Mouse (Mus musculus) lung, postnatal 0 days (tissue): Measurements from ENCODE around the gene Tenm3. TPM values are rescaled to one million over a fixed set of nuclear protein-coding genes. Genes with fewer than 3 reads are reported as not detected.

Experiments
- ATAC-seq: fragments of 200-750 bp; cut with Nextera tagmentation; 2 replicates; pipeline ENCODE4 v1.8.0; 2017; ENCODE audit warnings: moderate library complexity
- DNase-seq: peaks from one replicate; pipeline ENCODE4 v3.0.0-alpha.2; 2016; ENCODE audit warnings: low spot score
- H3K27ac ChIP-seq: fragments of 300-500 bp; sonication (generic); 2 replicates; pipeline ENCODE4 v1.5.1; 2014; ENCODE audit warnings: antibody characterized with exemption, mild to moderate bottlenecking, low read length, mixed read lengths
- H3K27me3 ChIP-seq: fragments of 300-500 bp; sonication (generic); replicated peaks from 2 replicates; pipeline ENCODE4 v1.6.1; 2014; ENCODE audit warnings: low read length, mixed read lengths; ENCODE audit not compliant: insufficient read depth
- H3K36me3 ChIP-seq: fragments of 300-500 bp; sonication (generic); 2 replicates; pipeline ENCODE4 v1.6.1; 2014; ENCODE audit warnings: low read length, mixed read lengths; ENCODE audit not compliant: insufficient read depth
- H3K4me1 ChIP-seq: fragments of 300-500 bp; sonication (generic); 2 replicates; pipeline ENCODE4 v1.6.1; 2014; ENCODE audit warnings: antibody characterized with exemption, low read depth, low read length, mixed read lengths; ENCODE audit not compliant: insufficient read depth
- H3K4me2 ChIP-seq: fragments of 300-500 bp; sonication (generic); replicated peaks from 2 replicates; pipeline ENCODE4 v1.6.1; 2014; ENCODE audit warnings: low read depth, mild to moderate bottlenecking, low read length, moderate library complexity, mixed read lengths
- H3K4me3 ChIP-seq: fragments of 300-500 bp; sonication (generic); 2 replicates; pipeline ENCODE4 v1.5.1; 2014; ENCODE audit warnings: low read depth, low read length
- H3K9ac ChIP-seq: fragments of 300-500 bp; sonication (generic); replicated peaks from 2 replicates; pipeline ENCODE4 v1.6.1; 2014; ENCODE audit warnings: low read depth, mild to moderate bottlenecking
- H3K9me3 ChIP-seq: fragments of 300-500 bp; sonication (generic); 2 replicates; pipeline ENCODE4 v1.6.1; 2016; ENCODE audit warnings: low read length, mixed read lengths
- CTCF ChIP-seq: IDR thresholded peaks from 2 replicates; pipeline ENCODE4 v1.5.1; 2016; ENCODE audit warnings: antibody characterized with exemption, mild to moderate bottlenecking
- EP300 ChIP-seq: IDR thresholded peaks from 2 replicates; pipeline ENCODE4 v1.6.1; 2016; ENCODE audit warnings: antibody characterized with exemption, mild to moderate bottlenecking, control low read depth
- WGBS: fragments of 180-500 bp; shearing (Covaris S2); extraction: QIAGEN DNeasy Blood & Tissue Kit; methylation state at CpG from one replicate; pipeline ENCODE4 v1.1.7; 2014; 5-methylcytosine and 5-hydroxymethylcytosine counted together
- polyA plus RNA-seq: library from polyadenylated mRNA; unstranded; fragments of >200 nt; fragmentation: Nextera tagmentation; extraction: Ambion mirVana; gene quantifications from 2 replicates; pipeline ENCODE4 v1.2.1, GENCODE M21; 2015

Gene Tenm3
- polyA plus RNA-seq, 1 experiment from 2014 or later: 0.78 TPM

- Histone ChIP-seq H3K27ac (no peak overlapping the region), H3K27me3 (peaks cover 11% of the 10 kb centered on the region), H3K4me2 (peak overlapping the region; percentile 93), H3K36me3 (no peaks in the 10 kb centered on the region), H3K9ac (no peak overlapping the region), H3K4me3 (peak overlapping the region; percentile 55), H3K9me3 (no peaks in the 10 kb centered on the region), H3K4me1 (peaks cover 3% of the 10 kb centered on the region; the same call in 1 of the 2 replicates)
- TF ChIP-seq CTCF (no peak), EP300 (no peak)
- WGBS: 1% methylated on average over 69 of the region's 86 CpGs
- peak; percentile 56 for DNase-seq
- peak; percentile 93 for ATAC-seq
Observed at GRCm38 (mm10) chr8:48554762-48555545, 288.8 kb downstream of the Tenm3 start.

- DNase-seq: no peak
- no peak overlapping the region for H3K27ac ChIP-seq
Observed at GRCm38 (mm10) chr8:48553791-48554288, 289.9 kb downstream of the Tenm3 start.

GRCm38 (mm10) chr8:48552306-48552705, 291.4 kb downstream of the Tenm3 start:
- Histone ChIP-seq H3K4me2 (no peak overlapping the region), H3K9me3 (no peaks in the 10 kb centered on the region), H3K27me3 (peaks cover 11% of the 10 kb centered on the region), H3K9ac (no peak overlapping the region), H3K36me3 (no peaks in the 10 kb centered on the region), H3K4me3 (no peak overlapping the region), H3K27ac (no peak overlapping the region), H3K4me1 (peaks cover 3% of the 10 kb centered on the region; the same call in 1 of the 2 replicates)
- TF ChIP-seq CTCF (no peak), EP300 (no peak)
- WGBS: 73% methylated on average over 2 of the region's 2 CpGs
- ATAC-seq (no peak), DNase-seq (no peak)

More at GRCm38 (mm10) chr8:48553791-48554288, 289.9 kb downstream of the Tenm3 start:
- peak overlapping the region; percentile 93 for H3K4me2 ChIP-seq
- peaks cover 3% of the 10 kb centered on the region; the same call in 1 of the 2 replicates for H3K4me1 ChIP-seq
- TF ChIP-seq CTCF (no peak), EP300 (no peak)
- no peaks in the 10 kb centered on the region for H3K36me3 ChIP-seq
- no peak for ATAC-seq
- 5% methylated on average over 9 of the region's 9 CpGs for WGBS
- peak overlapping the region; percentile 55; the same call in 1 of the 2 replicates for H3K4me3 ChIP-seq
- no peak overlapping the region for H3K9ac ChIP-seq
- peaks cover 11% of the 10 kb centered on the region for H3K27me3 ChIP-seq
- no peaks in the 10 kb centered on the region for H3K9me3 ChIP-seq

GRCm38 (mm10) chr8:48551370-48551769, 292.4 kb downstream of the Tenm3 start:
- Histone ChIP-seq H3K4me2 (no peak overlapping the region), H3K27ac (no peak overlapping the region), H3K9ac (no peak overlapping the region), H3K4me3 (no peak overlapping the region), H3K27me3 (peaks cover 11% of the 10 kb centered on the region), H3K36me3 (no peaks in the 10 kb centered on the region), H3K9me3 (no peaks in the 10 kb centered on the region), H3K4me1 (peaks cover 3% of the 10 kb centered on the region; the same call in 1 of the 2 replicates)
- TF ChIP-seq CTCF (no peak), EP300 (no peak)
- DNase-seq (no peak), ATAC-seq (no peak)
- WGBS: 41% methylated on average over 5 of the region's 5 CpGs

- Histone ChIP-seq H3K36me3 (no peaks in the 10 kb centered on the region), H3K4me3 (no peak overlapping the region), H3K9ac (no peak overlapping the region), H3K4me1 (no peaks in the 10 kb centered on the region), H3K27me3 (peaks cover 3% of the 10 kb centered on the region; the same call in 1 of the 2 replicates), H3K4me2 (no peak overlapping the region), H3K27ac (no peak overlapping the region), H3K9me3 (no peaks in the 10 kb centered on the region)
- no peak for DNase-seq
- ATAC-seq: no peak
- TF ChIP-seq EP300: no peak
- no peak for TF ChIP-seq CTCF
- 88% methylated on average over 9 of the region's 9 CpGs for WGBS
Observed at GRCm38 (mm10) chr8:48548908-48549307, 294.8 kb downstream of the Tenm3 start.

GRCm38 (mm10) chr8:48545631-48546030, 298.1 kb downstream of the Tenm3 start:
- no peak overlapping the region for H3K27ac ChIP-seq
- H3K27me3 ChIP-seq: no peaks in the 10 kb centered on the region
- no peaks in the 10 kb centered on the region for H3K9me3 ChIP-seq
- H3K4me3 ChIP-seq: no peak overlapping the region
- WGBS: 59% methylated on average over 5 of the region's 5 CpGs
- no peak overlapping the region for H3K9ac ChIP-seq
- TF ChIP-seq CTCF (no peak), EP300 (no peak)
- no peak for DNase-seq
- no peaks in the 10 kb centered on the region for H3K4me1 ChIP-seq
- H3K36me3 ChIP-seq: no peaks in the 10 kb centered on the region
- no peak for ATAC-seq
- H3K4me2 ChIP-seq: no peak overlapping the region
